16 mouse cellular contexts compared by ENCODE assay signal in the genomic region with DNA sequence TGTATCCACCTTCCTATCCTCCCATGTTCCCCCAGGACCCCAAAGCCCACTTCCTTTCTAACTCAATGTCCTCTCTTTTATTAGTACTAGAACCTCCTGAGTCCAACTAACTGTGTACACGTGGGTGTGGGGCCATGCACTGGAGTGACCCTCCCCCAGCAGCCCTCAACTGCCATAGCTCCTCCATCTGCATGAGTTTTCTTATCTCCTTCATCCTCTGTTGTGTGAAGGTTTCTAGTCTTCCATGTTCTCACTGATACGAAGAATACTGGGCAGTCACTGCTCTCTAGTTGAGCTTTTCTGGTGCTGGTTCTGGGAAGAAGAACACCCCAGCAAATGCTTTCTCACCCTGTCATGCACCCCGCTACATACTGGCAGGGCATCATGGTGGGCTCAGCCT.
"Had no signal": no experiment of that assay in that cellular context is flagged by ENCODE, and none has a peak within 500 bp of the region (broad histone marks: within the 10 kb centered on the region; RNA-seq: fewer than 3 reads in every experiment).

No protein-coding gene starts in this region.

- H3K36me3 ChIP-seq: limb, embryonic 10.5 days; limb, embryonic 13.5 days; midbrain, embryonic 12.5 days; midbrain, embryonic 15.5 days; neural tube, embryonic 13.5 days had no signal

- H3K4me1 ChIP-seq: limb, embryonic 10.5 days; midbrain, embryonic 12.5 days; midbrain, embryonic 15.5 days; neural tube, embryonic 13.5 days had no signal

- DNase-seq: kidney, adult 2 months; kidney, postnatal 25 days; lung, embryonic 14.5 days; lung, postnatal 10 days; lung, postnatal 36 days; retina, postnatal 1 day; thymus, adult 18-20 months; thymus, postnatal 4 days had no signal

- H3K4me3 ChIP-seq: limb, embryonic 10.5 days; limb, embryonic 13.5 days; midbrain, embryonic 12.5 days; midbrain, embryonic 15.5 days; myocyte; neural tube, embryonic 13.5 days had no signal

- ATAC-seq: intestine, postnatal 0 days; midbrain, embryonic 15.5 days had no signal

- H3K27me3 ChIP-seq: limb, embryonic 13.5 days; midbrain, embryonic 12.5 days; midbrain, embryonic 15.5 days; neural tube, embryonic 13.5 days had no signal

- H3K9me3 ChIP-seq: limb, embryonic 10.5 days; limb, embryonic 13.5 days; midbrain, embryonic 12.5 days; midbrain, embryonic 15.5 days; neural tube, embryonic 13.5 days had no signal

- H3K4me2 ChIP-seq: limb, embryonic 13.5 days; lung, embryonic 14.5 days; midbrain, embryonic 12.5 days; midbrain, embryonic 15.5 days; neural tube, embryonic 13.5 days had no signal

- H3K9ac ChIP-seq: limb, embryonic 13.5 days; lung, embryonic 14.5 days; midbrain, embryonic 12.5 days; midbrain, embryonic 15.5 days; neural tube, embryonic 13.5 days had no signal

- H3K27ac ChIP-seq: kidney, postnatal 0 days; limb, embryonic 10.5 days; limb, embryonic 13.5 days; midbrain, embryonic 12.5 days; midbrain, embryonic 15.5 days; neural tube, embryonic 13.5 days had no signal
